Mouse (Mus musculus) erythroblast, embryonic 14.5 days (primary cell): ENCODE measurements around the gene Zxdb. TPM values are rescaled to one million over a fixed set of nuclear protein-coding genes. Genes with fewer than 3 reads are reported as not detected.

ENCODE experiments used
- H3K27me3 ChIP-seq: 2 replicates; pipeline ENCODE4 v1.6.1; 2012; ENCODE audit warnings: inconsistent platforms; ENCODE audit not compliant: control insufficient read depth
- H3K36me3 ChIP-seq: 2 replicates; pipeline ENCODE4 v1.6.1; 2012; ENCODE audit warnings: mild to moderate bottlenecking, inconsistent platforms; ENCODE audit not compliant: control insufficient read depth
- H3K4me1 ChIP-seq: 2 replicates; pipeline ENCODE4 v1.6.1; 2012; ENCODE audit warnings: inconsistent platforms; ENCODE audit not compliant: control insufficient read depth
- H3K4me3 ChIP-seq: replicated peaks from 2 replicates; pipeline ENCODE3; 2012; ENCODE audit warnings: moderate library complexity, mild to moderate bottlenecking, inconsistent platforms
- H3K9me3 ChIP-seq: 2 replicates; pipeline ENCODE4 v1.6.1; 2012; ENCODE audit warnings: low read length, inconsistent platforms, mixed read lengths; ENCODE audit not compliant: control insufficient read depth
- GATA1 ChIP-seq: IDR thresholded peaks from 2 replicates; pipeline ENCODE4 v1.6.1; 2012; ENCODE audit warnings: low read length, inconsistent platforms, mixed read lengths
- TAL1 ChIP-seq: IDR thresholded peaks from 3 replicates; pipeline ENCODE4 v1.6.1; 2012; ENCODE audit warnings: low read length, inconsistent platforms, mixed read lengths
- polyA plus RNA-seq: library from polyadenylated mRNA; stranded (reverse); fragments of >175 nt; gene quantifications from 2 replicates; pipeline ENCODE4 v1.2.3, GENCODE M21; 2012

Zxdb gene
- polyA plus RNA-seq, 1 experiment, result 0.03 TPM

- Histone ChIP-seq H3K36me3 (no peaks in the 10 kb centered on the region), H3K4me3 (no peak overlapping the region), H3K27me3 (no peaks in the 10 kb centered on the region), H3K4me1 (peaks cover 4% of the 10 kb centered on the region), H3K9me3 (no peaks in the 10 kb centered on the region)
- TF ChIP-seq GATA1, result no peak
- TF ChIP-seq TAL1, result no peak
These were observed 35.6 kb downstream of the Zxdb start for GRCm38 (mm10) chrX:94759959-94760358.

DNA sequence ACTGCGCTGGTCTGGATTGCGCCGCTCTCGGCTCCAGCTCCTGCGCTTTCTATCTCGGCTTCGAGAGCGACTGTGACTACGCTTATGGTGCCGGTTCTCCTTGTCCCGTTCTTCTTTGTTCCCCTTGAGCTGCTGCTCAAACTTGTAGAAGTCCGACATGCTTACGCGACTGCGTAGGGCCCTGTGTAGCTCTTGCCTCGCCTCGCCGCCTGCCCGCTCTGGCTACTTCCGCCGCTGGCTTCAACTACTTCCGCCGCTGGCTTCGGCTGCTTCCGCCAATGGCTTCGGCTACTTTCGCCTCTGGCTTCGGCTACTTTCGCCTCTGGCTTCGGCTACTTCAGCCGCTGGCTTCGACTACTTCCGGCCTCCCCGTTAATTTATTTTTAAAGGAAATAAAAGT lies 49.5 kb downstream of the Zxdb start:
- H3K9me3 ChIP-seq, result peaks cover 5% of the 10 kb centered on the region; the same call in 1 of the 2 replicates
- H3K36me3 ChIP-seq, result no peaks in the 10 kb centered on the region
- H3K4me1 ChIP-seq, result no peaks in the 10 kb centered on the region
- TF ChIP-seq TAL1, result no peak
- TF ChIP-seq GATA1, result no peak
- no peak overlapping the region for H3K4me3 ChIP-seq
- H3K27me3 ChIP-seq, result no peaks in the 10 kb centered on the region; the same call in 1 of the 2 replicates

Other genes starting within 250 kb of the Zxdb start
- 0.32 and 0.38 TPM in 2 replicates for gene Maged1, start 182.4 kb upstream of the Zxdb start, polyA plus RNA-seq
- 0.01 TPM in 1 of 2 replicates, not detected in the other for gene Gspt2, start 88.5 kb upstream of the Zxdb start, polyA plus RNA-seq